Mouse (Mus musculus): ENCODE results near the gene Pxylp1.

DNA sequence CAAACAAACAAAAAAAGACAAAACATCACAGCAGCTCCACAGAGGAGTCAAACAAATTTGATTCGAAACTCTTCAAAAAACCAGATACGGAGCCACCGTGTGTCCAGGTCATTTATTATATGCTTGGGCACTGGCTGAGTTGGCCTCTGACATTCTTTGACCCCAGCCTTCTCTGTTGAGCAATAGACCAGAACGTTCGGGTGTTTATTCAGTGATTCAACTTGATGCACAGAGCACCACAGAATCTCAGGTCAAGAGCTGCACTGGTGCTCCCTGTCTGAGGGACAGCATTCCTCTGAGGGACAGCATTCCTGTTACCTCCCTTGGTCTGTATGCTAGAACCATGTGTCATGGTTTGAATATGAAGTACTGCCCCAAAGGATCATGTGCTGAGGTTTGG, 1.1 kb upstream of the Pxylp1 start:
- no peak for TF ChIP-seq CTCF (IDR thresholded peaks at IDR 0.05; ENCODE audit: insufficient read depth, low read length)
- no peak for TF ChIP-seq POLR2A (IDR thresholded peaks at IDR 0.05; ENCODE audit: borderline replicate concordance, extremely low read depth, low read depth, low read length)
